Mouse (Mus musculus) embryo, embryonic 10.5 days (tissue): Measurements from ENCODE around the gene Dnajc8.
"Not testable (repeated sequence)": the region's sequence is repeated elsewhere in the genome, so short reads cannot be mapped to it uniquely, and the experiment has no call there.

Experiments
- DNase-seq: peaks from one replicate; pipeline ENCODE4 v3.0.0-alpha.2; 2015; ENCODE audit warnings: low spot score

The Dnajc8 gene

DNA sequence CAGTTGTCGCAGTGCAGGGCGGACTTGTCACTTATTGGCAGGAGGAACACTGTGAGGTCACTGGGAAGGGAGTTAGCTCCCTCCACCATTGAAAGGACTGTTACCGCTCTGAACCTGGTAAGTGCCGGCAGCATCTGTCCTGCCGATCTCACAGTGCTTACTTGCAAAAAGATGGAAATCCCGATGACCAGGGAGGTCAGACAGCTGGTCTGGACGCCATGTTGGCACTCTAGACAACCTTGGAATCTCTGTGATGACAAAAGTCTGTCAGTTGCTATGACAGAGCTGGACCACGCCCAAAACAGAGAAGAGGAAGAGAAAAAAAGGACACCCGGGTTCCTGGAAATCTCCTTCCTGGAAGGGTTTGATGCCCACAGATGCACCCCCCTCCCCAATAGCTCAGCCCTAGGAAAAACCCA is 32.0 kb downstream of the Dnajc8 start:
- no peak for DNase-seq

DNA sequence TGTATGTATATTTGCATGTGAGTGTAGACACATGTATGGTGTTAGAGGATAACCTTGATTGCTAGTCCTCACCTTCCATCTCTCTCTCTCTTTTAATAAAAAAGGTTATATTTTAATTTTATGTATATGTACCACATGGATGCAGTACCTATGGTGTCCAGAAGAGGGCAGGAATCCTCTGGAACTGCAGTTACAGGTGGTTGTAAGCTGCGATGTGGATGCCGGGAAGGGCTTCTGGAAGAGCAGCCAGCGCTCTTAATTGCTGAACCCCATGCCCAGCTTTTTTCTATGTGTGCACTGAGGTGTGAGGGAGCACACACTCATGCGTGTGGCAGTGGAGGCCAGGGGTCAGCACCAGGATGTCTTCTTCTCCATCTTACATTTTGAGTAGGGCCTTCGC is 33.8 kb downstream of the Dnajc8 start:
- DNase-seq: no peak

DNA sequence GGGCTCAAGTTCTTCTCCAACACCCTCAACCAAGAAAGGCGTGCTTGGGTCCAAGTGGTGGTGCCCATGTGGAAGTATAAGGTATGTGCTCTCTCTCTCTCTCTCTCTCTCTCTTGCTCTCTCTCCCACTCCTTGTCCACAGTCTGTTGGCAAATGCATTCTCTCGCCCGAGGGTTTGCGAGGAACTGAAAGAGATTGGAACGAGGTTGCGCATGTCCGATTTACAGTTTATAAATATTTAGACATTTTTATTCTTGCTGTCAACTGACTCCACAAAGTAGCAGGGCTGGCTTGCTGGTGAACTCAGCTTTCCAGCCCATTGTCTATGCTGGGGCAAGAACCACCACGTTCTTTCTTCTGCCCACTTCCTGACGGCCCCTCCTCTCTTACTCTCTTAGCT is 35.8 kb downstream of the Dnajc8 start:
- DNase-seq: no peak

DNA sequence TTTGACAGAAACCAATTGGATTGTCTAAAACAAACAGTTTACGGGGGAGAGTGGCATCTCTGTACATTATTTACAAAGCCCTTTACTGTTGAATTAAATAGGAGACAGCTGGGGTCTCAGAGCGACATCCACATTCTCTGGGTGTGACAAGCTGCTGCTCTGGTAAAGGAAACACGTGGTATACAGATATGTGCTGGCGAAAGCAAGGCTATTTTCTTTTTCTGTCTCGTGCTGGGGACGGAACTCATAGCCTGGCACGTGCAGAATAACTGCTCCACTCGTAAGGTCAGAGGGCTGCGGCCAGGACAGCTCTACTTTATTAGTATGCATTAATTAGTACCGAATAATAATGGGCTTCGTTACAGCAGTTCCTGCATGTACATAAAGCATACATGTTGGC is 38.0 kb downstream of the Dnajc8 start:
- DNase-seq: no peak

GRCm38 (mm10) chr4:132574809-132575347 is 39.5 kb downstream of the Dnajc8 start:
- no peak for DNase-seq

GRCm38 (mm10) chr4:132583781-132584180 is 48.4 kb downstream of the Dnajc8 start:
- DNase-seq: no peak

DNA sequence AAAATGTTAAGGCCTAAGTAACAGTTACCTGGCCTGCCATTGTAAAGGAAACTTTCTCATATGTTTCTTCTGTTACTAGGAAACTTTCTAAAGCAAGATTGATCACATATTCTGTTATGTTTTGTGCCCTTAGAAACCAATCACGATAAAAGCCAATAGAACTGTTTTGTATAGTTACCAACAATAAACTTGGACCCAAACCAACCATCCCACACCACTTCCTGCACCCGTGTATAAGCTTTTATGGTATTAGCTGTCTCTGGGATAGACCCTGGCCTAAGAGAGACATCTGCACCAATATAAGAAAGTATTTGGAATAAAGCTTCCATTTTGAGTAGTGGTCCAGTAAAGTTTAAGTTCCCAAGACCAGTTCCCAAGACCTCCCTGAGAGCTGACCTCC is 49.6 kb downstream of the Dnajc8 start:
- DNase-seq: no peak

DNA sequence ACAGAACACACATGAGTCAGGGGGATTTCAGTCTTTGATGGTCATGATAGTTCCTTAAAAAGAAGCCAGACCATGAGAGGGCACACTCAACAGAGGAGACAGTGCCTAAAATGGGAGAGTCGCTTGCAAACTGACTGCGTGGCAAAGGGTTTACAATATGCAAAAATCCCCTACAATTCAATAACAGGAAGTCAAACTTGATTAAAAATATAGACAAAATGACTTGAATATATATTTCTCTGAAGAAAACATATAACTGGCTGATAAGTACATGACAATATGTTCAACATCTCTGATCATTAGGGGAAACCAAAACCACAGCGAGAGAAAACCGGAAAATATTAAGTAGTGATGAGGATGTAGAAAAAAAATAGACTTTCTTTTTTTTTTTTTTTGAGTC is 50.9 kb downstream of the Dnajc8 start:
- DNase-seq: no peak

DNA sequence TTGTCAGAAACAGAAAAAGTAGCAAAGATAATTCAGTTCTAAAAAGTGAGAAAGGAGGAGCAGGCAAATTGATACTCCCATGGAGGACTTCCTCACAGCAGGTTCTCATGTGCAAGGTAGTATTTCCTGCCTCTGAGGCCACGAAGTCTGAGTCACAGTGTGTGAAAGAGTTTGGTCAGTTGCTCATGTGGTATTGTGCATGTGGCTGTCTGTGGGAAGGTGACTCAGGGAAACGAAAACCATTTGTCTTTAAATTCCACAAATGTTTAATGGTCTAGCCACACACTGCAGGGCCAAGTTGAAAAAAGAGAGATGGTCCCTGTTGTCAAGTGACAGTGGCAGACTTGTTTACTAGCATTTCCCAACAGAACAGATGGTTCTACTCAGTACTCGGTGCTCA is 53.2 kb downstream of the Dnajc8 start:
- DNase-seq: no peak

DNA sequence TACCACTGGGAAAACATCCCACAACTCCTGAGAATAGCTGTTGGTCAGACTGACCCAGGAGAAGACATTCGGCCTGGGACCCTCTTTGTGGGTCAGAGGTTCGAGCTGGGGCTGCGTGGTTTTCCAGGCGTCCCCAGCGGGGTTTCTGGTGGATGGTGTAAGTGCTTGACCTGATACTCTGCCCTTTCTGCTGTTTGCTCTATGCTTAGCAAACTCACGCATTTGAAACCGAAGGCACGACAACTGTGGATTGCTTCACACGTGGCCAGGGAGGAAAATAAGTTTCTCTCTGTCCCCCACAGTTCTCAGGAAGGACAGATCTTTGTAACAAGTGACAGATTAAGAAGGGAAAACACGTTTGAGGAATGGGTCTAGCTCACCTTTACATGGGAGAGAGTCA is 55.3 kb downstream of the Dnajc8 start:
- DNase-seq: no peak

DNA sequence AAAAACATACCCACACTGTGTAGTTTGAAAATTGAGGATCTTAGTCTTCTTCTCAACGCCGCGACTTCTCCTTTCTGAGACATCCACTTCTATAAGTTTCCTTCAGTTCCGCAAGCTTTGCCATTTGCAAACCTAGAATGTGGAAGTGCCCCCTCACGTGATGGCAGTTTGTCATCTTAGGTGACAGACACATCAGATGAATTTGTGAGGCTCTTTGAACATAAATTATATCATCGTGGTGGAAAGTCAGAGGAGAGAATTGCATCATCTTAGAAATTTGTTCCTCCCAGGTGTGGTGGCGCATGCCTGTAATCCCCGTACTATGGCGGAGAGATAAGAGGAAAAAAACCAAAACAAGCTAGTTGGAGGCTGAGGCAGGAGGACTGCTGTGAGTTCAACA is 57.6 kb downstream of the Dnajc8 start:
- no peak for DNase-seq

GRCm38 (mm10) chr4:132594191-132594590 is 58.8 kb downstream of the Dnajc8 start:
- DNase-seq: peak; percentile 49

DNA sequence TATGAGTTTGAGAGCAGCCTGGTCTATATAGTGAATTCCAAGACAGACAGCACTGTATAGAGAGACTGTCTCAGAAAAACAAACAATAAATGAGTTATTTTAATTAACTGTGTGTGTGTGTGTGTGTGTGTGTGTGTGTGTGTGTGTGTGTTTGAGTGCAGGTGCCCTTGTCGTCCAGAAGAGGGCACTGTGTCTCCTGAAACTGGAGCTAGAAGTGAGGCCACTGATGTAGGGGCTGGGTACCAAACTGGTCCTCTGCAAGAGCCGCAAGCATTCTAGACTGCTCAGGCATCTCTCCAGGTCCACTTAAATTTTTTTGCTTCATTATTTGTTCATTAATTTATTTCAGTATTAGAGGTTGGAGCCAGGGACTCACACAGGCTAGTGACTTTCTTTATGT is 63.5 kb downstream of the Dnajc8 start:
- no peak for DNase-seq

- no peak for DNase-seq
Measured at GRCm38 (mm10) chr4:132599764-132600163, 64.4 kb downstream of the Dnajc8 start.

GRCm38 (mm10) chr4:132600465-132600864 is 65.1 kb downstream of the Dnajc8 start:
- DNase-seq: no peak

DNA sequence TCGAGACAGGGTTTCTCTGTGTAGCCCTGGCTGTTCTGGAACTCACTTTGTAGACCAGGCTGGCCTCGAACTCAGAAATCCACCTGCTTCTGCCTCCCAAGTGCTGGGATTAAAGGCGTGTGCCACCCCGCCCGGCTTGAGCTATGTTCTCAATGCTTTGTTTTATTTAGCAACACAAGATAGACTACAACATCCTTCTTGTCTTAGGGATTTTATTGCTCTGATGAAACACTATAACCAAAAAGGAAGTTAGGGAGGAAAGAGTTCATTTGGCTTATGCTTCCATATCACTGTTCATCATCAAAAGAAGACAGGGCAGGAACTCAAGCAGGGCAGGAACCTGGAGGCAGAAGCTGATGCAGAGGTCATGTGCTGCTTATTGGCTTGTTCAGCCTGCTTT is 65.9 kb downstream of the Dnajc8 start:
- not testable (repeated sequence) for DNase-seq
